In genomic region chr16:21163423-21163822, GRCm38 (mm10) we compare ENCODE assay signal across 20 mouse cellular contexts. TPM values are rescaled to one million over a fixed set of nuclear protein-coding genes. Genes with fewer than 3 reads are reported as not detected.
DNase-seq lines count a peak whose midpoint lies in the region; ATAC-seq and TF ChIP-seq lines count a peak whose summit lies in the region.
"Not testable (repeated sequence)": the region's sequence is repeated elsewhere in the genome, so short reads cannot be mapped to it uniquely, and the experiment has no call there.
"Had no signal": no experiment of that assay in that cellular context is flagged by ENCODE, and none has a peak within 500 bp of the region (broad histone marks: within the 10 kb centered on the region; RNA-seq: fewer than 3 reads in every experiment).

No protein-coding gene starts in this region.

- H3K4me3 ChIP-seq in ES-Bruce4 (ENCODE audit: low read depth, low read length); ES-E14 (ENCODE audit: insufficient read depth in 1 of 2, low read depth in 1 of 2, low read length in 2 of 2, poor library complexity in 1 of 2, severe bottlenecking in 1 of 2): not testable (repeated sequence)

- ATAC-seq in megakaryocyte, adult 5-6 weeks (ENCODE audit: poor library complexity, severe bottlenecking) = peak; percentile 64

- H3K27me3 ChIP-seq in ES-Bruce4 (ENCODE audit: control insufficient read depth, insufficient read depth, low read length, poor library complexity, severe bottlenecking) = not testable (repeated sequence)

- H3K9ac ChIP-seq in ES-Bruce4 (ENCODE audit: low read depth, poor library complexity, severe bottlenecking); ES-E14 (ENCODE audit: insufficient read depth, low read depth, low read length, poor library complexity, severe bottlenecking): not testable (repeated sequence)

- in situ Hi-C loops in ES-E14 (cut with MboI; ENCODE audit: low sequenced_read_pairs in 2 of 2, unreplicated experiment in 2 of 2) = not testable (repeated sequence)

- not testable (repeated sequence) for H3K4me1 ChIP-seq in ES-Bruce4 (ENCODE audit: control insufficient read depth, insufficient read depth, low read length); ES-E14 (ENCODE audit: control insufficient read depth in 2 of 2, insufficient read depth in 2 of 2, low read length in 2 of 2, poor library complexity in 1 of 2)

- not testable (repeated sequence) for H3K36me3 ChIP-seq in ES-Bruce4 (ENCODE audit: control insufficient read depth, insufficient read depth, low read length, poor library complexity, severe bottlenecking); ES-E14 (ENCODE audit: control insufficient read depth, insufficient read depth, low read length, poor library complexity, severe bottlenecking)

- DNase-seq in 416B (ENCODE audit: low read depth) (peak; percentile 17), ES-E14 (ENCODE audit: low read depth, low spot score) (peak; percentile 79), WW6 (ENCODE audit: low read depth, low spot score) (peak; percentile 60)
- DNase-seq in CD4-positive, CD25-positive, alpha-beta regulatory T cell, adult 2 months (ENCODE audit: low read depth, low spot score) = peak; percentile 1
- DNase-seq in fat pad, adult 2 months (ENCODE audit: extremely low read depth, low read depth, low spot score) = peak; percentile 36
- peak; percentile 29 for DNase-seq in induced T-regulatory cell, adult 2 months (ENCODE audit: low read depth)

- not testable (repeated sequence) for TF ChIP-seq POLR2A in ES-Bruce4 (IDR thresholded peaks at IDR 0.05; ENCODE audit: insufficient read depth, low read length)

- peak; percentile 58; the same call in 1 of the 2 replicates for TF ChIP-seq EP300 in ES-Bruce4 (IDR thresholded peaks at IDR 0.05; ENCODE audit: insufficient read depth, low read depth, low read length)

- not testable (repeated sequence) for TF ChIP-seq CTCF in ES-Bruce4 (IDR thresholded peaks at IDR 0.05; ENCODE audit: low read depth, low read length)

- H3K9me3 ChIP-seq in ES-Bruce4 (replicated peaks; ENCODE audit: control insufficient read depth, insufficient read depth, low read length, poor library complexity, severe bottlenecking); ES-E14 (ENCODE audit: control insufficient read depth, insufficient read depth, low read depth, low read length): not testable (repeated sequence)

- H3K27ac ChIP-seq in ES-Bruce4 (ENCODE audit: insufficient read depth, low read length) = peak overlapping the region; percentile 61
- peak overlapping the region; percentile 43; the same call in 1 of the 2 replicates for H3K27ac ChIP-seq in ES-E14 (ENCODE audit: insufficient read depth, low read depth, low read length, poor library complexity, severe bottlenecking)

RNA-seq across cellular contexts. Expression of gene Teddm3, which starts 9.6 kb away (rescaled TPM):
- polyA plus RNA-seq in ES-Bruce4 (2011; ENCODE audit: insufficient read depth, insufficient read length, low read depth, missing spikeins) = not detected in 2 replicates
- total RNA-seq in ES-E14 (2012; rRNA removed) = 0.80 and 2.4 TPM in 2 replicates
- not detected in 2 replicates for total RNA-seq in megakaryocyte, adult 5-6 weeks (2015)
- total RNA-seq in megakaryocyte, adult 5-6 weeks (2017) = not detected in 2 replicates
- total RNA-seq: adrenal gland, postnatal 14 days; adrenal gland, postnatal 36 days; MEL had no signal
- polyA plus RNA-seq: C2C12; cerebellum, adult 2 months; embryonic facial prominence, embryonic 10.5 days; embryonic facial prominence, embryonic 12.5 days; forebrain, embryonic 10.5 days; forebrain, embryonic 12.5 days; forebrain, embryonic 14.5 days; forebrain, embryonic 16.5 days had no signal

RNA-seq across cellular contexts. Expression of gene Ephb3, which starts 41.1 kb away (rescaled TPM):
- polyA plus RNA-seq in ES-Bruce4 (2011; ENCODE audit: insufficient read depth, insufficient read length, low read depth, missing spikeins) = 24.8 and 26.3 TPM in 2 replicates
- 24.9 and 49.0 TPM in 2 replicates for total RNA-seq in ES-E14 (2012; rRNA removed)
- not detected in 2 replicates for total RNA-seq in megakaryocyte, adult 5-6 weeks (2015)
- total RNA-seq in megakaryocyte, adult 5-6 weeks (2017) = 0.16 TPM in 1 of 2 replicates, not detected in the other
- polyA plus RNA-seq: activated CD4-positive, CD25-positive, alpha-beta regulatory T cell, adult 4 months had no signal

Comparison
In these comparisons a context has a peak if more than half of its experiments do, and no peak if none do; other contexts are left out.
1. DNase-seq: peak in every context shown above with its lines; median percentile 79 in ES-E14; 60 in WW6; 36 in fat pad, adult 2 months; 29 in induced T-regulatory cell, adult 2 months; 17 in 416B; 1 in CD4-positive, CD25-positive, alpha-beta regulatory T cell, adult 2 months.
2. RNA of gene Ephb3, which starts 41.1 kb away (total RNA-seq): 24.9 to 49.0 TPM in ES-E14; 0.16 TPM in megakaryocyte, adult 5-6 weeks; every median in the first group is over 10 times any median in the second.